Mouse (Mus musculus): Measurements from ENCODE around the gene Gemin2. TPM values are rescaled to one million over a fixed set of nuclear protein-coding genes. Genes with fewer than 3 reads are reported as not detected.
"Not testable (repeated sequence)": the region's sequence is repeated elsewhere in the genome, so short reads cannot be mapped to it uniquely, and the experiment has no call there.

Gene Gemin2
- polyA plus RNA-seq, 1 experiment from 2014 or later = 3.6 TPM

- Histone ChIP-seq H3K27ac (no peak overlapping the region), H3K36me3 (ENCODE audit: inconsistent target) (peaks cover 33% of the 10 kb centered on the region), H3K79me2 (ENCODE audit: inconsistent target) (no peaks in the 10 kb centered on the region), H3K4me3 (ENCODE audit: inconsistent target) (no peak overlapping the region)
- WGBS (ENCODE audit: missing documents) = 48% methylated on average over 22 of the region's 23 CpGs
Measured at GRCm38 (mm10) chr12:59039971-59040844, 27.0 kb downstream of the Gemin2 start.

GRCm38 (mm10) chr12:59040851-59041250 is 27.7 kb downstream of the Gemin2 start:
- peaks cover 39% of the 10 kb centered on the region for H3K36me3 ChIP-seq (ENCODE audit: inconsistent target)
- no peak overlapping the region for H3K4me3 ChIP-seq (ENCODE audit: inconsistent target)
- 69% methylated on average over 7 of the region's 7 CpGs for WGBS (ENCODE audit: missing documents)
- H3K79me2 ChIP-seq (ENCODE audit: inconsistent target) = no peaks in the 10 kb centered on the region
- H3K27ac ChIP-seq = no peak overlapping the region

GRCm38 (mm10) chr12:59052470-59052869 is 39.3 kb downstream of the Gemin2 start:
- peaks cover 95% of the 10 kb centered on the region for H3K79me2 ChIP-seq (ENCODE audit: inconsistent target)
- H3K27ac ChIP-seq = no peak overlapping the region
- 20% methylated on average over 3 of the region's 3 CpGs for WGBS (ENCODE audit: missing documents)
- no peak overlapping the region for H3K4me3 ChIP-seq (ENCODE audit: inconsistent target)
- peaks cover 23% of the 10 kb centered on the region; the same call in 1 of the 2 replicates for H3K36me3 ChIP-seq (ENCODE audit: inconsistent target)

- 93% methylated on average over 5 of the region's 5 CpGs for WGBS (ENCODE audit: missing documents)
- Histone ChIP-seq H3K36me3 (ENCODE audit: inconsistent target) (peaks cover 23% of the 10 kb centered on the region; the same call in 1 of the 2 replicates), H3K4me3 (ENCODE audit: inconsistent target) (no peak overlapping the region), H3K27ac (no peak overlapping the region), H3K79me2 (ENCODE audit: inconsistent target) (peaks cover 100% of the 10 kb centered on the region)
Measured at GRCm38 (mm10) chr12:59053166-59053565, 40.0 kb downstream of the Gemin2 start.

DNA sequence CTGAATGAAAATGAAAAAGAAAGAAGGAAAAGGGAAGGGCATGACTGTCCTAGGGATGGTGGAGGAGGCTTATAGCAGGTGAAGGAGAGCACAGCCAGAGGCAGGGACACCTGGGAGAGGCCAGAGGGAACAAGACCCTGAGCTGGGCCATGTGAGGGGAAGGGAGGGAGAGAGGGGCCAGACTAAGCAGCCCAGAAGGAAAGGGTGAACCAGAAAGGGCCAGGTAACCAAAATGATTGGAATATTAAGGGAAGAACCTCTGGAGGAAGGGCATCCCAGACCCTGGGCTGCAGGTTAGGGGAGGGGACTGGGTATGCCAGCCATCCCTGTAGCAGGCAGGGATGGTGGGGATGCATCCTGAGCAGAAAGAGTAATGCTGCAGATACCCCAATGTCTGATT is 40.8 kb downstream of the Gemin2 start:
- Histone ChIP-seq H3K4me3 (ENCODE audit: inconsistent target) (no peak overlapping the region), H3K36me3 (ENCODE audit: inconsistent target) (peaks cover 18% of the 10 kb centered on the region; the same call in 1 of the 2 replicates), H3K27ac (no peak overlapping the region), H3K79me2 (ENCODE audit: inconsistent target) (peaks cover 100% of the 10 kb centered on the region)

GRCm38 (mm10) chr12:59055196-59055850 is 42.1 kb downstream of the Gemin2 start:
- H3K4me3 ChIP-seq (ENCODE audit: inconsistent target) = no peak overlapping the region
- peaks cover 100% of the 10 kb centered on the region for H3K79me2 ChIP-seq (ENCODE audit: inconsistent target)
- H3K27ac ChIP-seq = no peak overlapping the region
- H3K36me3 ChIP-seq (ENCODE audit: inconsistent target) = peaks cover 12% of the 10 kb centered on the region; the same call in 1 of the 2 replicates
- 81% methylated on average over 4 of the region's 4 CpGs for WGBS (ENCODE audit: missing documents)

DNA sequence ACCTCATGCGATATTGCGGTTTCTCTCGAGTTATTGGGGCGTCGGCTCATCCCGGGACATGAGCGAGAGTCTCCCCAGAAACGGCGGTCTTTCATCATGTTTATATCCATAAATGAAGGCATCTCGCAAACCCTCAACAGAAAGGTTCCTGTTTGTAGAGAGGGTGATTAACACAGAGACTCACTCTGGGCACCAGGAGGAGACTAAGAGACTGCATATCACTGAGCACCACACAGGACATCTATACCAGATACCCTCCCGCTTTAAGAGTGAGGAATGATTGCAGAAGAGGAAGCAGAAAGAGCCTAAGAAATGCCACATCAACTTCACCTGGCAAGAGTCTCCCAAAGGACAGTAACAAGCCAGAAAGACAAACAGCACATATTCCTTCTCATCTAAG is 43.0 kb downstream of the Gemin2 start:
- no peak overlapping the region for H3K4me3 ChIP-seq (ENCODE audit: inconsistent target)
- H3K79me2 ChIP-seq (ENCODE audit: inconsistent target) = peaks cover 99% of the 10 kb centered on the region
- peaks cover 5% of the 10 kb centered on the region; the same call in 1 of the 2 replicates for H3K36me3 ChIP-seq (ENCODE audit: inconsistent target)
- H3K27ac ChIP-seq = no peak overlapping the region
- 96% methylated on average over 11 of the region's 11 CpGs for WGBS (ENCODE audit: missing documents)

- H3K4me3 ChIP-seq (ENCODE audit: inconsistent target); H3K27ac ChIP-seq; H3K36me3 ChIP-seq (ENCODE audit: inconsistent target): not testable (repeated sequence)
- H3K79me2 ChIP-seq (ENCODE audit: inconsistent target) = peaks cover 79% of the 10 kb centered on the region
- 77% methylated on average over 3 of the region's 5 CpGs for WGBS (ENCODE audit: missing documents)
Measured at GRCm38 (mm10) chr12:59058242-59058641, 45.0 kb downstream of the Gemin2 start.

- H3K27ac ChIP-seq = peak overlapping the region; percentile 66
- WGBS (ENCODE audit: missing documents) = 30% methylated on average over 4 of the region's 4 CpGs
- peaks cover 58% of the 10 kb centered on the region for H3K79me2 ChIP-seq (ENCODE audit: inconsistent target)
Measured at GRCm38 (mm10) chr12:59060322-59060721, 47.1 kb downstream of the Gemin2 start.

DNA sequence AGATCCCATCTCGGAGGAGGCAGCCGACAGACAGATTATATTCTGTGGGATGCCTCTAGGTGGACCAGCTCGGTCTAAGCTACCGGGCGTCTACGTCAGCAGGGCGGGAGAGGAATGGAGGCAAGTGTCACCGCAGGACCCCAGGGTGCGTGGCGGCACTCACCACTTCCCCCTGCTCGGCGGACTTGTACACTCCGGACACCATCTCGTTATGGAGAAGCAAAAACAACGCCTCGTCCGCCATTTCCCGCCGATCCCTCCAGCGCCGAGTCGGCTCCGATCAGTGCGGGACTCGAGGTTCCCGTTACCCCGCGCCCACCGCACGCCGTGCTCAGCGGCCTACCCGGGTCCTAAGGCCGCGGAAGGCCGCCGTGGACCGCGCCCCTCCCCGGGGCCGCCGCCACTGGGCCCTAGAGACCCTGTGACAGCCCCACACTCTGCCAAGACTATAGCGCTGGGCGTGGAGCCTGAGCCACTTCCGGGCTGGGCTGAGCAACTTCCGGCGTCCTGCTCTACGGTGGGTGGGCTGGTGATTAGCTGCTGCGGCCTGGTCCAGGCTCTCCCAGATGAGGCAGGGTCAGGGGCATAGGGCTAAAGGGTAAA is 47.9 kb downstream of the Gemin2 start, which contains the start of gene Trappc6b:
Gene Trappc6b, minus strand, starts transcription at position 480 of the 603 bp plus-strand sequence.
- WGBS (ENCODE audit: missing documents) = 1% methylated on average over 48 of the region's 49 CpGs
- H3K27ac ChIP-seq = peak within 1 kb of the TSS; percentile 66
- peak within 1 kb of the TSS; percentile 88 for H3K4me3 ChIP-seq (ENCODE audit: inconsistent target)
- peaks cover 50% of the 10 kb centered on the region for H3K79me2 ChIP-seq (ENCODE audit: inconsistent target)
- no peaks in the 10 kb centered on the region for H3K36me3 ChIP-seq (ENCODE audit: inconsistent target)

More at GRCm38 (mm10) chr12:59060322-59060721, 47.1 kb downstream of the Gemin2 start:
- Histone ChIP-seq H3K4me3 (ENCODE audit: inconsistent target) (peak overlapping the region; percentile 88), H3K36me3 (ENCODE audit: inconsistent target) (no peaks in the 10 kb centered on the region)

DNA sequence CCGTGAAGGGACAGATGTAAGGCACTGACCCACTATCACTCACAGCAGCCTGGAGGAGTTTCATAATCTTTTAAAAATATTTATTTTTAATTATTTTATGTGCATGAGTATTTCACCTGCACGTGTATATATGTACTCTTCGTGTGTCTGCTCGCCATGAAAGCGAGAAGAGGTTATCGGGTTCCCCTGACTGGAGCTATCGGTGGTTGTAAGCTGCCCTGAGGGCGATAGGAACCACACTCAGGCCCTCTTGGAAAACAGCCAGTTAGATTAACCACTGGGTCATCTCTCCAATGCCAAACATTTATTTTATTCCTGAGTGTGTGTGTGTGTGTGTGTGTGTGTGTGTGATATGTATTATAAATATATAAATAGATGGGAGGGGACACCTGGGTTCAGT is 51.6 kb downstream of the Gemin2 start:
- Histone ChIP-seq H3K79me2 (ENCODE audit: inconsistent target) (peaks cover 40% of the 10 kb centered on the region), H3K4me3 (ENCODE audit: inconsistent target) (no peak overlapping the region), H3K36me3 (ENCODE audit: inconsistent target) (peaks cover 16% of the 10 kb centered on the region), H3K27ac (no peak overlapping the region)
- WGBS (ENCODE audit: missing documents) = 98% methylated on average over 8 of the region's 8 CpGs

DNA sequence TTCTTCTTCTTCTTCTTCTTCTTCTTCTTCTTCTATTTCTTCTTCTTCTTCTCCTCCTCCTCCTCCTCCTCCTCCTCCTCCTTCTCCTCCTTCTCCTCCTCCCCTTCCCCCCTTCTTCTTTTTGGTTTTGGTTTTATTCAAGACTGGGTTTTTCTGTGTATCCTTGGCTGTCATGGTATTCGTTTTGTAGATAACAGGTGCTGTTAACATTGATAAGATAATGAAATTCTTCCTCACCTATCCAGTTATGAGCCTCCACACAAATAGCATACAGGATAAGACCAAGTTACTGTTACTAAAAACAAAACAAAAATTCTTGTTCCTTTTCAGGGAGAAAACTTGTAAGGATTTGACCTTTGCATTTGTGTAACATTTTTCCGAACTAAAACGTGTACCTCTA is 52.6 kb downstream of the Gemin2 start:
- peak overlapping the region; percentile 73 for H3K27ac ChIP-seq
- WGBS (ENCODE audit: missing documents) = 73% methylated on average over 3 of the region's 3 CpGs
- H3K79me2 ChIP-seq (ENCODE audit: inconsistent target) = peaks cover 32% of the 10 kb centered on the region
- peak overlapping the region; percentile 53 for H3K4me3 ChIP-seq (ENCODE audit: inconsistent target)
- peaks cover 24% of the 10 kb centered on the region for H3K36me3 ChIP-seq (ENCODE audit: inconsistent target)

DNA sequence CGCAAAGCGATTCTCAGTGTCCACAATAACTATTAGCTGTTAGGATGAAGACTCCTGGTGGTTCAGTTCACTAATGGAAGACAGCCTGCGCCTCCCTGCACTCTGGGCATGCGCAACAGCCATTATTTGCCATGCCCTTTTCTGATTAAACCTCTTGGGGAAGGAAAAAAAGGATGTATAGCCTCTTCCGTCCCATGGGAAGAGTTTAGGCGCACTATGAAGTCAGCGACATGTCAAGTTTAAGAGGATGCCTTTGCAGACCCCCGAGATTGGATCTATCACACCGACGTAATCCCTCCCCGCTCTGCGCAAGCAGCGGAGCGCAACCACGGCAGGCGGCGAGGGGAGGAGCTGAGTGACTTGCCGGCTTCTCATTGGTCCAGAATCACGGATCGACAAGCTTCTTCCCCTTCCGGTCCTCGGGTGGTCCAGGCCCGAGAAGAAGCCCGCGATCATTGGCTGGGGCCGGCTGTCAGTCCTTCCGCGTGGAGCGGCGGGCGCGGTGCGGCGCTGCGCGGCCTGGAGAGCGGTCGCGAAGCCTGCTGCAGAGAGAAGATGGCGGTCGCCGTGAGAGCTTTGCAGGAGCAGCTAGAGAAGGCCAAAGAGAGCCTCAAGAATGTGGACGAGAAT is 53.4 kb downstream of the Gemin2 start, which contains the start of gene Pnn:
Gene Pnn, plus strand, starts transcription at position 437 of the 630 bp plus-strand sequence.
- Histone ChIP-seq H3K36me3 (ENCODE audit: inconsistent target) (peaks cover 32% of the 10 kb centered on the region), H3K79me2 (ENCODE audit: inconsistent target) (peaks cover 28% of the 10 kb centered on the region), H3K4me3 (ENCODE audit: inconsistent target) (peak within 1 kb of the TSS; percentile 70), H3K27ac (peak within 1 kb of the TSS; percentile 73)
- WGBS (ENCODE audit: missing documents) = under 1% methylated on average over 42 of the region's 43 CpGs

DNA sequence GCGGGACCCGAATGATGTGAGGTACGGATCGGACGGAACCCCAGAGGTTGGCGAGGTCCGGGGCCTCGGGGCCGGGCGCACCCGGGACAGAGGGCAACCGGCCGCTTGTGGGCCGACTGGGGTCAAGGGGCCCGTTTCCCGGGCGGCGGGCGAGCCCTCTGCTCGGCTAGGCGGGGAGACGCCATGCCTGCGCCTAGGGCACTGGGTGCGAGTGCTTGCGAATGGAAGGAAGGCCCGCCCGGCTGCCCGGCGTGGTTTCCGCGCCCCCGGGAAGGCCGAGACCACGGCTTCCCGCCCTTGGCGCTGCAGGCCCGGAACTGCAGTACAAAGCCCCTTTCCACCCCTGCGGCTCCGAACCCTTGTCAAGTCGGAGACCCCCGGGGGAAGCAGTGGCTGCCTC is 53.9 kb downstream of the Gemin2 start:
- WGBS (ENCODE audit: missing documents) = under 1% methylated on average over 38 of the region's 41 CpGs
- Histone ChIP-seq H3K27ac (peak overlapping the region; percentile 36), H3K79me2 (ENCODE audit: inconsistent target) (peaks cover 28% of the 10 kb centered on the region), H3K36me3 (ENCODE audit: inconsistent target) (peaks cover 38% of the 10 kb centered on the region), H3K4me3 (ENCODE audit: inconsistent target) (peak overlapping the region; percentile 70)

All from macrophage (primary cell).